Mouse (Mus musculus): ENCODE measurements around the gene Ncor2. TPM values are rescaled to one million over a fixed set of nuclear protein-coding genes. Genes with fewer than 3 reads are reported as not detected.

Gene Ncor2
- polyA plus RNA-seq, 1 experiment from 2014 or later: 36.5 TPM

- H3K9ac ChIP-seq: no peak overlapping the region
Measured at GRCm38 (mm10) chr5:125168101-125168500, 10.9 kb downstream of the Ncor2 start.

GRCm38 (mm10) chr5:125167524-125167923 lies 11.5 kb downstream of the Ncor2 start:
- no peak for TF ChIP-seq CTCF (IDR thresholded peaks at IDR 0.05; ENCODE audit: low read depth)
- no peaks in the 10 kb centered on the region for H3K27me3 ChIP-seq (ENCODE audit: insufficient read depth, low read length)
- no peak overlapping the region for H3K27ac ChIP-seq (ENCODE audit: low read depth)
- DNase-seq (no peak), ATAC-seq (ENCODE audit: insufficient read depth) (no peak)
- WGBS: 71% methylated on average over 5 of the region's 5 CpGs
- H3K36me3 ChIP-seq (ENCODE audit: insufficient read depth): 0 out of 2 replicates have a peak, but pooled peaks cover 10% of the 10 kb centered on the region
- no peak overlapping the region for H3K9ac ChIP-seq
- no peak overlapping the region for H3K4me2 ChIP-seq
- peaks cover 44% of the 10 kb centered on the region for H3K4me1 ChIP-seq (ENCODE audit: insufficient read depth)
- H3K9me3 ChIP-seq (ENCODE audit: low read depth, low read length): no peaks in the 10 kb centered on the region
- H3K4me3 ChIP-seq (ENCODE audit: low read depth, low read length): no peak overlapping the region

More at GRCm38 (mm10) chr5:125168101-125168500, 10.9 kb downstream of the Ncor2 start:
- Histone ChIP-seq H3K4me2 (no peak overlapping the region), H3K27me3 (ENCODE audit: insufficient read depth, low read length) (no peaks in the 10 kb centered on the region), H3K4me1 (ENCODE audit: insufficient read depth) (peaks cover 50% of the 10 kb centered on the region), H3K4me3 (ENCODE audit: low read depth, low read length) (no peak overlapping the region), H3K36me3 (ENCODE audit: insufficient read depth) (0 out of 2 replicates have a peak, but pooled peaks cover 10% of the 10 kb centered on the region), H3K27ac (ENCODE audit: low read depth) (no peak overlapping the region), H3K9me3 (ENCODE audit: low read depth, low read length) (no peaks in the 10 kb centered on the region)
- WGBS: 71% methylated on average over 7 of the region's 7 CpGs
- no peak for TF ChIP-seq CTCF (IDR thresholded peaks at IDR 0.05; ENCODE audit: low read depth)
- DNase-seq: no peak
- ATAC-seq (ENCODE audit: insufficient read depth): no peak

- DNase-seq (no peak), ATAC-seq (ENCODE audit: insufficient read depth) (no peak)
- H3K4me1 ChIP-seq (ENCODE audit: insufficient read depth): peaks cover 30% of the 10 kb centered on the region
- no peak overlapping the region for H3K9ac ChIP-seq
- no peak overlapping the region for H3K4me2 ChIP-seq
- H3K4me3 ChIP-seq (ENCODE audit: low read depth, low read length): no peak overlapping the region
- H3K27ac ChIP-seq (ENCODE audit: low read depth): no peak overlapping the region; the same call in 1 of the 2 replicates
- H3K9me3 ChIP-seq (ENCODE audit: low read depth, low read length): no peaks in the 10 kb centered on the region
- TF ChIP-seq CTCF (IDR thresholded peaks at IDR 0.05; ENCODE audit: low read depth): no peak
- WGBS: 83% methylated on average over 14 of the region's 14 CpGs
- peaks cover 21% of the 10 kb centered on the region; the same call in 1 of the 2 replicates for H3K36me3 ChIP-seq (ENCODE audit: insufficient read depth)
- no peaks in the 10 kb centered on the region for H3K27me3 ChIP-seq (ENCODE audit: insufficient read depth, low read length)
Measured at GRCm38 (mm10) chr5:125165993-125166392, 13.0 kb downstream of the Ncor2 start.

GRCm38 (mm10) chr5:125164465-125165167 lies 14.4 kb downstream of the Ncor2 start:
- Histone ChIP-seq H3K4me3 (ENCODE audit: low read depth, low read length) (no peak overlapping the region), H3K4me2 (0 out of 2 replicates have a peak overlapping the region, but pooled peaks have one; percentile 10), H3K9me3 (ENCODE audit: low read depth, low read length) (no peaks in the 10 kb centered on the region), H3K27ac (ENCODE audit: low read depth) (peak overlapping the region; percentile 81), H3K4me1 (ENCODE audit: insufficient read depth) (peaks cover 30% of the 10 kb centered on the region), H3K36me3 (ENCODE audit: insufficient read depth) (peaks cover 22% of the 10 kb centered on the region; the same call in 1 of the 2 replicates), H3K27me3 (ENCODE audit: insufficient read depth, low read length) (no peaks in the 10 kb centered on the region), H3K9ac (no peak overlapping the region; the same call in 1 of the 2 replicates)
- no peak for TF ChIP-seq CTCF (IDR thresholded peaks at IDR 0.05; ENCODE audit: low read depth)
- ATAC-seq (ENCODE audit: insufficient read depth) (peak; percentile 38), DNase-seq (peak; percentile 90)
- 20% methylated on average over 12 of the region's 12 CpGs for WGBS

GRCm38 (mm10) chr5:125163441-125164050 lies 15.5 kb downstream of the Ncor2 start:
- H3K9ac ChIP-seq: no peak overlapping the region
- H3K27ac ChIP-seq (ENCODE audit: low read depth): peak overlapping the region; percentile 9; the same call in 1 of the 2 replicates
- no peak for TF ChIP-seq CTCF (IDR thresholded peaks at IDR 0.05; ENCODE audit: low read depth)
- WGBS: 44% methylated on average over 8 of the region's 8 CpGs
- ATAC-seq (ENCODE audit: insufficient read depth) (no peak), DNase-seq (no peak)
- H3K36me3 ChIP-seq (ENCODE audit: insufficient read depth): peaks cover 17% of the 10 kb centered on the region; the same call in 1 of the 2 replicates
- no peak overlapping the region for H3K4me2 ChIP-seq
- no peaks in the 10 kb centered on the region for H3K27me3 ChIP-seq (ENCODE audit: insufficient read depth, low read length)
- H3K4me3 ChIP-seq (ENCODE audit: low read depth, low read length): no peak overlapping the region
- no peaks in the 10 kb centered on the region for H3K9me3 ChIP-seq (ENCODE audit: low read depth, low read length)
- peaks cover 41% of the 10 kb centered on the region for H3K4me1 ChIP-seq (ENCODE audit: insufficient read depth)

- no peak for ATAC-seq (ENCODE audit: insufficient read depth)
- Histone ChIP-seq H3K36me3 (ENCODE audit: insufficient read depth) (peaks cover 13% of the 10 kb centered on the region; the same call in 1 of the 2 replicates), H3K27me3 (ENCODE audit: insufficient read depth, low read length) (no peaks in the 10 kb centered on the region), H3K9ac (no peak overlapping the region), H3K9me3 (ENCODE audit: low read depth, low read length) (no peaks in the 10 kb centered on the region), H3K4me2 (no peak overlapping the region), H3K4me1 (ENCODE audit: insufficient read depth) (peaks cover 51% of the 10 kb centered on the region), H3K27ac (ENCODE audit: low read depth) (no peak overlapping the region), H3K4me3 (ENCODE audit: low read depth, low read length) (no peak overlapping the region)
- no peak for DNase-seq
- 47% methylated on average over 2 of the region's 3 CpGs for WGBS
- no peak for TF ChIP-seq CTCF (IDR thresholded peaks at IDR 0.05; ENCODE audit: low read depth)
Measured at GRCm38 (mm10) chr5:125162461-125162860, 16.6 kb downstream of the Ncor2 start.

Data from lung, embryonic 14.5 days (tissue).